Mouse (Mus musculus): Measurements from ENCODE around the gene Gba.
"Not testable (repeated sequence)": the region's sequence is repeated elsewhere in the genome, so short reads cannot be mapped to it uniquely, and the experiment has no call there.

The Gba gene

GRCm38 (mm10) chr3:89202253-89203141, at the start of gene Gba:
Gene Gba (plus strand): TSS chr3:89202928.
- DNase-seq (ENCODE audit: low read depth, low spot score): peak; percentile 95
- H3K36me3 ChIP-seq (ENCODE audit: control insufficient read depth, insufficient read depth, low read length, poor library complexity, severe bottlenecking): peaks cover 3% of the 10 kb centered on the region; the same call in 1 of the 2 replicates
- H3K27me3 ChIP-seq (ENCODE audit: control insufficient read depth, insufficient read depth, low read length, poor library complexity, severe bottlenecking): no peaks in the 10 kb centered on the region

DNA sequence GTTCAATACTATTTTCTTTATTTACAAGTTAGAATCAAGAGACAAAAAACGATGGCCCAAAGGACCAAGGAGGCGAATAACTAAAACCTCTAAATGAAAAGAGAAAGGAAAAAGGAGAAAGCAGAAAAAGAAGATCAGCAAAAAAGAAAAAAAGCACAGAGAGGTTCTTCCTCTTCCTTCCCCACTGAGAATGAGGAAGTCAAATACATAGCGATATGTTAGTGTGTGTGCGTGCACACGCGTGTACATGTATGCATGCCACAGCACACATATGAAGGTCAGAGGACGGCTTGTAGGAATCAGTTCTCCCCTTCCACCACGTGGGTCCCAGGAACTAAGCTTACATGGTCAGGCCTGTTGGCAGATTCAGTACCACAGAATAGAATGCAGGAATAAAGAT, 45.8 kb upstream of the Gba start:
- Histone ChIP-seq H3K27me3 (ENCODE audit: control insufficient read depth, insufficient read depth, low read length, poor library complexity, severe bottlenecking) (no peaks in the 10 kb centered on the region), H3K36me3 (ENCODE audit: control insufficient read depth, insufficient read depth, low read length, poor library complexity, severe bottlenecking) (no peaks in the 10 kb centered on the region)
- DNase-seq (ENCODE audit: low read depth, low spot score): peak; percentile 55

GRCm38 (mm10) chr3:89158651-89159050, 44.1 kb upstream of the Gba start:
- Histone ChIP-seq H3K27me3 (ENCODE audit: control insufficient read depth, insufficient read depth, low read length, poor library complexity, severe bottlenecking) (no peaks in the 10 kb centered on the region), H3K36me3 (ENCODE audit: control insufficient read depth, insufficient read depth, low read length, poor library complexity, severe bottlenecking) (no peaks in the 10 kb centered on the region)
- no peak for DNase-seq (ENCODE audit: low read depth, low spot score)

- DNase-seq (ENCODE audit: low read depth, low spot score): peak; percentile 37
- Histone ChIP-seq H3K27me3 (ENCODE audit: control insufficient read depth, insufficient read depth, low read length, poor library complexity, severe bottlenecking) (no peaks in the 10 kb centered on the region), H3K36me3 (ENCODE audit: control insufficient read depth, insufficient read depth, low read length, poor library complexity, severe bottlenecking) (no peaks in the 10 kb centered on the region)
Measured at GRCm38 (mm10) chr3:89159211-89159610, 43.5 kb upstream of the Gba start.

- DNase-seq (ENCODE audit: low read depth, low spot score): peak; percentile 90
- H3K27me3 ChIP-seq (ENCODE audit: control insufficient read depth, insufficient read depth, low read length, poor library complexity, severe bottlenecking): no peaks in the 10 kb centered on the region
- no peaks in the 10 kb centered on the region for H3K36me3 ChIP-seq (ENCODE audit: control insufficient read depth, insufficient read depth, low read length, poor library complexity, severe bottlenecking)
Measured at GRCm38 (mm10) chr3:89159616-89160344, 42.9 kb upstream of the Gba start, which contains the start of gene Hcn3. Gene Hcn3 (minus strand): TSS chr3:89160196.

GRCm38 (mm10) chr3:89161207-89161606, 41.5 kb upstream of the Gba start:
- not testable (repeated sequence) for H3K36me3 ChIP-seq (ENCODE audit: control insufficient read depth, insufficient read depth, low read length, poor library complexity, severe bottlenecking); H3K27me3 ChIP-seq (ENCODE audit: control insufficient read depth, insufficient read depth, low read length, poor library complexity, severe bottlenecking)

DNA sequence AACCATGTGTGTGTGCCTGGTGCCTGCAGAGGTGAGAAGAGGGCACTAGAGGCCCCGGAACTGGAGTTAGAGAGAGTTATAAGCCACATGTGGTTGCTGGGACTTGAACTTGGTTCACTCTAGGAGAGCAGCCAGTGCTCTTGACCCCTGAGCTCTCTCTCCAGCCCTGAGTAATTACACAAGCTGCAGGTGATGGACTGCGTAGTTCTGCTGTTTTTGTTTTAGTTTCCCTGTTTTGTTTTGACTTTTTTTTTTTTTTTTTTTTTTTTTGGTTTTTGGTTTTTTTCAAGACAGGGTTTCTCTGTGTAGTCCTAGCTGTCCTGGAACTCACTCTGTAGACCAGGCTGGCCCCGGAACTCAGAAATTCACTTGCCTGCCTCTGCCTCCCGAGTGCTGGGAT, 40.9 kb upstream of the Gba start:
- H3K36me3 ChIP-seq (ENCODE audit: control insufficient read depth, insufficient read depth, low read length, poor library complexity, severe bottlenecking): no peaks in the 10 kb centered on the region
- no peak for DNase-seq (ENCODE audit: low read depth, low spot score)
- no peaks in the 10 kb centered on the region for H3K27me3 ChIP-seq (ENCODE audit: control insufficient read depth, insufficient read depth, low read length, poor library complexity, severe bottlenecking)

More at GRCm38 (mm10) chr3:89161207-89161606, 41.5 kb upstream of the Gba start:
- DNase-seq (ENCODE audit: low read depth, low spot score): not testable (repeated sequence)

DNA sequence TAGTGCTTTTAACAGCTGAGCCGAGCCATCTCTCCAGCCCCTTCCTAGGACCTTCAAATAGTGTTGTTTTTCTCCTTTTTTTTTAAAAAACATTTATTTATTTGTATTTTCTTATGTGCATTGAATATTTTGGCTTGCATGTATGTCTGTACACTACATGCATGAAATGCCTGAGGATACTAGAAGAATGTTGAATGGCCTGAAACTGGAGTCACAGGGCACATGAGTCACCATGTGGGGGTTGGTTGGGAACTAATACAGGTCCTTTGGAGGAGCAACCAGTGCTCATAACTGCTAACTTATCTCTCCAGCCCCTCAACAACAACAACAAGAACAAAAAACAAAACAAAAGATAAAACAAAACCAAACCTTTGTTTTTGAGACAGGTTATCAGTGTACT, 39.6 kb upstream of the Gba start:
- peaks cover 5% of the 10 kb centered on the region; the same call in 1 of the 2 replicates for H3K36me3 ChIP-seq (ENCODE audit: control insufficient read depth, insufficient read depth, low read length, poor library complexity, severe bottlenecking)
- H3K27me3 ChIP-seq (ENCODE audit: control insufficient read depth, insufficient read depth, low read length, poor library complexity, severe bottlenecking): no peaks in the 10 kb centered on the region
- DNase-seq (ENCODE audit: low read depth, low spot score): no peak

DNA sequence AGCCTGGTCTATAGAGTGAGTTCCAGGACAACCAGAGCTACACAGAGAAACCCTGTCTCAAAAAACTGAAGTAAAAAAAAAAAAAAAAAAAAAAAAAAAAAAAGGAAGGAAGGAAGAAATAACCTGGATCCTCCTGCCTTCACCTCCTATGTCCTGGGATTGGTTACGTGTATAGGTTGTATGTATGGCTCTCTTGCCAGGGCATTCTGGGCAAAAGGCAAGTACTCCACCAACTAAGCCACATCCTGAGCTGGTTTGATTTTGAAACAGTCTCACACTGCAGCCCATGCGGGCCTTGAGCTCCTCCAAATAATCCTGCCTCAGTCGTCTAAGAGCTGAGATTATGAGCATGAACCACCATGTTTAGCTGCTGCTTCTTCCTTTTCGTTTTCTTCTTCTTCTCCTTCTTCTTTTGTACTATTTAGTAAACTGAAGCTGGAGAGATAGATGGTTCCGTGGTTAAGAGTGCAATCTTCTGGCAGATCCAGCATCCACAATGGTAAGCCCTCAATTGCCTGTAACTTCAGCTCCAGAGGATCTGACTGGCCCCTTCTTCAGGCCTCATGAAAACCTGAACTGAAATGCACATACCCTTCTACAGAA, 39.0 kb upstream of the Gba start:
- Histone ChIP-seq H3K27me3 (ENCODE audit: control insufficient read depth, insufficient read depth, low read length, poor library complexity, severe bottlenecking) (no peaks in the 10 kb centered on the region), H3K36me3 (ENCODE audit: control insufficient read depth, insufficient read depth, low read length, poor library complexity, severe bottlenecking) (peaks cover 5% of the 10 kb centered on the region)
- peak; percentile 18 for DNase-seq (ENCODE audit: low read depth, low spot score)

- Histone ChIP-seq H3K27me3 (ENCODE audit: control insufficient read depth, insufficient read depth, low read length, poor library complexity, severe bottlenecking) (no peaks in the 10 kb centered on the region), H3K36me3 (ENCODE audit: control insufficient read depth, insufficient read depth, low read length, poor library complexity, severe bottlenecking) (peaks cover 9% of the 10 kb centered on the region)
- peak; percentile 93 for DNase-seq (ENCODE audit: low read depth, low spot score)
Measured at GRCm38 (mm10) chr3:89164506-89165267, 38.0 kb upstream of the Gba start, which contains the start of gene Clk2. Gene Clk2 (plus strand): TSS chr3:89164795.

GRCm38 (mm10) chr3:89165268-89165870, 37.4 kb upstream of the Gba start:
- no peak for DNase-seq (ENCODE audit: low read depth, low spot score)
- Histone ChIP-seq H3K27me3 (ENCODE audit: control insufficient read depth, insufficient read depth, low read length, poor library complexity, severe bottlenecking) (no peaks in the 10 kb centered on the region), H3K36me3 (ENCODE audit: control insufficient read depth, insufficient read depth, low read length, poor library complexity, severe bottlenecking) (peaks cover 14% of the 10 kb centered on the region)

GRCm38 (mm10) chr3:89166945-89167344, 35.8 kb upstream of the Gba start:
- H3K36me3 ChIP-seq (ENCODE audit: control insufficient read depth, insufficient read depth, low read length, poor library complexity, severe bottlenecking): peaks cover 18% of the 10 kb centered on the region
- no peaks in the 10 kb centered on the region for H3K27me3 ChIP-seq (ENCODE audit: control insufficient read depth, insufficient read depth, low read length, poor library complexity, severe bottlenecking)
- DNase-seq (ENCODE audit: low read depth, low spot score): no peak

- H3K36me3 ChIP-seq (ENCODE audit: control insufficient read depth, insufficient read depth, low read length, poor library complexity, severe bottlenecking): peaks cover 34% of the 10 kb centered on the region
- H3K27me3 ChIP-seq (ENCODE audit: control insufficient read depth, insufficient read depth, low read length, poor library complexity, severe bottlenecking): no peaks in the 10 kb centered on the region
- no peak for DNase-seq (ENCODE audit: low read depth, low spot score)
Measured at GRCm38 (mm10) chr3:89174844-89175243, 27.9 kb upstream of the Gba start.

- DNase-seq (ENCODE audit: low read depth, low spot score): no peak
- H3K27me3 ChIP-seq (ENCODE audit: control insufficient read depth, insufficient read depth, low read length, poor library complexity, severe bottlenecking): no peaks in the 10 kb centered on the region
- H3K36me3 ChIP-seq (ENCODE audit: control insufficient read depth, insufficient read depth, low read length, poor library complexity, severe bottlenecking): peaks cover 29% of the 10 kb centered on the region
Measured at GRCm38 (mm10) chr3:89175544-89175943, 27.2 kb upstream of the Gba start.

All from splenic B cell, adult 2 months (primary cell).